Mouse (Mus musculus) CH12.LX (cell line): Measurements from ENCODE around the gene Gm14692.
"Not testable (repeated sequence)": the region's sequence is repeated elsewhere in the genome, so short reads cannot be mapped to it uniquely, and the experiment has no call there.

Experiments used
- CTCF ChIP-seq, 2 experiments: IDR thresholded peaks in 1 of 2; conservative IDR thresholded peaks in 1 of 2; 2 replicates each; pipeline ENCODE4 v1.5.1; 2011 to 2012; ENCODE audit warnings: low read depth in 2 of 2, low read length in 2 of 2, improper control_type of control experiment in 1 of 2, inconsistent platforms in 1 of 2, mild to moderate bottlenecking in 1 of 2, moderate library complexity in 1 of 2
- KAT2A ChIP-seq: IDR thresholded peaks from 2 replicates; pipeline ENCODE4 v1.6.1; 2012; ENCODE audit warnings: low read length, improper control_type of control experiment, inconsistent platforms; ENCODE audit not compliant: insufficient replicate concordance
- MXI1 ChIP-seq: IDR thresholded peaks from 2 replicates; pipeline ENCODE4 v1.6.1; 2011; ENCODE audit warnings: mild to moderate bottlenecking, low read depth, low read length, improper control_type of control experiment
- NELFE ChIP-seq: IDR thresholded peaks from 2 replicates; pipeline ENCODE4 v1.6.1; 2011; ENCODE audit warnings: low read depth, low read length, improper control_type of control experiment
- ZC3H11A ChIP-seq: IDR thresholded peaks from 2 replicates; pipeline ENCODE4 v1.6.1; 2012; ENCODE audit warnings: low read depth, mild to moderate bottlenecking, inconsistent platforms, low read length, improper control_type of control experiment
- ZMIZ1 ChIP-seq: IDR thresholded peaks from 2 replicates; pipeline ENCODE4 v1.6.1; 2012; ENCODE audit warnings: low read depth, mild to moderate bottlenecking, inconsistent platforms, low read length, improper control_type of control experiment

- TF ChIP-seq KAT2A; CTCF (conservative IDR thresholded peaks at IDR 0.05 in 1 of 2, IDR thresholded peaks at IDR 0.05 in 1 of 2; ENCODE audit: low read depth in 2 of 2, low read length in 2 of 2); ZMIZ1; NELFE; ZC3H11A; MXI1: not testable (repeated sequence)
Observed at GRCm38 (mm10) chrX:67693462-67693861, 2.0 kb upstream of the Gm14692 start, which contains the start of gene Gm1140.
